Mouse (Mus musculus) bone marrow macrophage, adult 2 months (primary cell): ENCODE data around the gene Zswim5.

Experiments used
- CTCF ChIP-seq: IDR thresholded peaks from 2 replicates; pipeline ENCODE4 v1.5.1; 2012; ENCODE audit warnings: low read depth, mild to moderate bottlenecking, low read length, moderate library complexity
- POLR2A ChIP-seq: IDR thresholded peaks from 2 replicates; pipeline ENCODE4 v1.6.1; 2012; ENCODE audit warnings: mild to moderate bottlenecking, low read depth, low read length, borderline replicate concordance

GRCm38 (mm10) chr4:117017738-117018137, 140.6 kb downstream of the Zswim5 start:
- TF ChIP-seq POLR2A (no peak), CTCF (no peak)
